Mouse (Mus musculus) olfactory bulb, adult 2 months (tissue): ENCODE results near the gene Acbd4.

ENCODE experiments used
- CTCF ChIP-seq: fragments of 200-500 bp; IDR thresholded peaks from 2 replicates; pipeline ENCODE4 v1.5.1; 2012; ENCODE audit warnings: low read depth, mild to moderate bottlenecking, low read length, moderate library complexity; ENCODE audit not compliant: insufficient read depth
- POLR2A ChIP-seq: fragments of 200-500 bp; IDR thresholded peaks from 2 replicates; pipeline ENCODE4 v1.6.1; 2012; ENCODE audit warnings: mild to moderate bottlenecking, low read depth, low read length, moderate library complexity; ENCODE audit not compliant: insufficient read depth

DNA sequence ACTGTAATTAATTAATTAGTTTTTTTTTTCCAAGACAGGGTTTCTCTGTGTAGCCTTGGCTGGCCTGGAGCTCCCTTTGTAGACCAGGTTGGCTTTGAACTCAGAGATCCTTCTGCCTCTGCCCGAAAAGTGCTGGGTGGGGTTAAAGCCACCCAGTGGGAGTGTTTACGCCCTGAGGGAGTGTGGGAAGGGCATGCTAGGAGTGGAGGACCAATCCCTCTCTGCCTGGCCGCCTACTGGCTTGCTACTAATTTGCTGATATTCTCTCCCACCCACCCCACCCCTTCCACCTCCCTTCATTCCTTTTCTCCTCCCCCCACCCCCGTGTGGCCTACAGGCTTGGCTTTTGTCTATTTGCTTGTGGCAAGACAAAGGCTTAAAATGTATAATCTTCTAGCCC lies 4.9 kb downstream of the Acbd4 start:
- TF ChIP-seq POLR2A (no peak), CTCF (no peak)
